In the genomic region with DNA sequence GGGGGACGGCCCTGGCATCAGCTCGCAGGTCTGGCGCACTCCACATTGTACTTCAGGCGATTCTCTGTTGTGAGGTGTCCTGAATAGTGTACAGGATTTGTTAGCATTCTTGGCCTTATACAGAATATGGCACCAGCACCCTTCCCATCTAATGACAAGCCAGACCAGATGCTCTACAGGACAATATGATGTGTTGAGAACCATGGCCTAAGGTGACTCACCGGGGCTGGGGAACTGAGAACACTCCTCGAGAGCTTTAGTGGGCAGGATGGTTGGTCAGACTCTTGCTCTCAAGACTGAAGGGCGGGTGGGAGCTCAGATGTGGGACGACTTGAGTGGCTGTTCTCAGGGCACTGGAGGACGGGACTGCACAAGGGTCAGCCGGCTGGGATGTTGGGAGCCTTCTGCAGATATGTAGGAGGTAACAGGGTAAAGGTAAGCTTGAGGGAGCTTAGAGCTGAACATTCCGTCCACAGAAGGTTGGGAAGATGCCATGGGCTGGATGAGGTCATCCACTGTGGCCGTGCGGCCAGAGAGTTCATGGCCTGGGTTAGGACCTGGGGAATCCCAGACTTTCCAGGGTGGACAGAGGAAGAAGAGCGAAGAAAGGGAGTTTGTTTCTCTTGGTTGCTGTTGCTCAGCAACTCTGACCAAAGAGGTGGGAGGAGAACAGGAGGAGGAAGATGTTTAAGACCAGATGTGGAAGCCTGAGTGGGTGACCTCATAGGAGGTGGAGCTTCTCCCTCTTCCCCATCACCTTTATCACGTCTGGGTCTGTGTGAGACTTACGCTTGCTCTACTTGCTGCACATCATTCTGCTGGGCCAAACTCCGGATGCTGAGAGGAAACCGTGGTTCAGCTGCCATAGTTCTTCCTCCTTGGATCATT, we compare ENCODE assay signal across 8 mouse cellular contexts.
DNase-seq lines count a peak whose midpoint lies in the region; ATAC-seq lines count a peak whose summit lies in the region.
"Had no signal": no experiment of that assay in that cellular context is flagged by ENCODE, and none has a peak within 500 bp of the region (broad histone marks: within the 10 kb centered on the region; RNA-seq: fewer than 3 reads in every experiment).

No protein-coding gene starts in this region.

- H3K4me2 ChIP-seq in forebrain, embryonic 15.5 days (replicated peaks), result no peak overlapping the region
- H3K4me2 ChIP-seq: limb, embryonic 12.5 days had no signal

- no peaks in the 10 kb centered on the region for H3K9me3 ChIP-seq in forebrain, embryonic 15.5 days
- H3K9me3 ChIP-seq: limb, embryonic 12.5 days had no signal

- no peak overlapping the region for H3K27ac ChIP-seq in forebrain, embryonic 15.5 days (replicated peaks)
- H3K27ac ChIP-seq: limb, embryonic 12.5 days had no signal

- WGBS in forebrain, embryonic 15.5 days, result 88% methylated on average over 18 of the region's 18 CpGs

- intact Hi-C loops in gastrocnemius, postnatal 14 days (cut with DNase I; ENCODE audit: low total_unique reads), result no loop called here

- DNase-seq in urinary bladder, postnatal 14 days (ENCODE audit: low spot score), result peak; percentile 54
- DNase-seq in urinary bladder, postnatal 4 days (ENCODE audit: low spot score in 2 of 2), result no peak
- peak; percentile 55 for DNase-seq in gastrocnemius, postnatal 14 days
- DNase-seq in kidney, adult 9 months, result peak; percentile 93
- DNase-seq in ovary, adult 18-20 months (ENCODE audit: low spot score), result no peak
- no peak for DNase-seq in cerebellum, adult 9-11 months

- H3K27me3 ChIP-seq in forebrain, embryonic 15.5 days, result peaks cover 8% of the 10 kb centered on the region
- H3K27me3 ChIP-seq: limb, embryonic 12.5 days had no signal

- H3K4me3 ChIP-seq in forebrain, embryonic 15.5 days, result no peak overlapping the region
- H3K4me3 ChIP-seq: limb, embryonic 12.5 days had no signal

- peaks cover 15% of the 10 kb centered on the region for H3K4me1 ChIP-seq in forebrain, embryonic 15.5 days

- no peaks in the 10 kb centered on the region for H3K36me3 ChIP-seq in forebrain, embryonic 15.5 days
- H3K36me3 ChIP-seq: limb, embryonic 12.5 days had no signal

- ATAC-seq in forebrain, embryonic 15.5 days (replicated peaks), result no peak

- H3K9ac ChIP-seq in forebrain, embryonic 15.5 days (replicated peaks), result no peak overlapping the region
- H3K9ac ChIP-seq: limb, embryonic 12.5 days had no signal

Comparison
In these comparisons a context has a peak if more than half of its experiments do, and no peak if none do; other contexts are left out.
1. DNase-seq: peak in urinary bladder, postnatal 14 days (single experiment), gastrocnemius, postnatal 14 days (single experiment) and kidney, adult 9 months (single experiment); none in urinary bladder, postnatal 4 days (0 of 2), ovary, adult 18-20 months (single experiment) and cerebellum, adult 9-11 months (single experiment).